Mouse (Mus musculus) kidney, postnatal 0 days (tissue): ENCODE measurements around the gene Tlcd2. TPM values are rescaled to one million over a fixed set of nuclear protein-coding genes. Genes with fewer than 3 reads are reported as not detected.
A peak's percentile ranks its signal among the peaks of the same experiment; 100 is the strongest.

Experiments used
- ATAC-seq: fragments of 200-750 bp; cut with Nextera tagmentation; replicated peaks from 2 replicates; pipeline ENCODE4 v1.8.0; 2017; ENCODE audit warnings: low read depth, moderate number of reproducible peaks, moderate TSS enrichment, moderate library complexity; ENCODE audit not compliant: low FRiP score
- DNase-seq: peaks from one replicate; pipeline ENCODE4 v3.0.0-alpha.2; 2016; ENCODE audit warnings: low spot score
- H3K27ac ChIP-seq: fragments of 300-500 bp; sonication (generic); 2 replicates; pipeline ENCODE4 v1.5.1; 2014; ENCODE audit warnings: mild to moderate bottlenecking
- H3K27me3 ChIP-seq: fragments of 300-500 bp; sonication (generic); 2 replicates; pipeline ENCODE4 v1.6.1; 2014; ENCODE audit warnings: low read length, mixed read lengths; ENCODE audit not compliant: insufficient read depth
- H3K36me3 ChIP-seq: fragments of 300-500 bp; sonication (generic); 2 replicates; pipeline ENCODE4 v1.6.1; 2014; ENCODE audit warnings: low read length, mixed read lengths; ENCODE audit not compliant: insufficient read depth
- H3K4me1 ChIP-seq: fragments of 300-500 bp; sonication (generic); replicated peaks from 2 replicates; pipeline ENCODE4 v1.6.1; 2014; ENCODE audit warnings: antibody characterized with exemption, low read length, mixed read lengths; ENCODE audit not compliant: insufficient read depth
- H3K4me2 ChIP-seq: fragments of 300-500 bp; sonication (generic); 2 replicates; pipeline ENCODE4 v1.6.1; 2014; ENCODE audit warnings: mild to moderate bottlenecking, low read length, moderate library complexity, mixed read lengths
- H3K4me3 ChIP-seq: fragments of 300-500 bp; sonication (generic); replicated peaks from 2 replicates; pipeline ENCODE4 v1.5.1; 2014; ENCODE audit warnings: low read depth, low read length
- H3K9ac ChIP-seq: fragments of 300-500 bp; sonication (generic); 2 replicates; pipeline ENCODE4 v1.6.1; 2014; ENCODE audit warnings: low read depth, low read length
- H3K9me3 ChIP-seq: fragments of 300-500 bp; sonication (generic); replicated peaks from 2 replicates; pipeline ENCODE4 v1.6.1; 2016; ENCODE audit warnings: low read length, inconsistent platforms, mixed read lengths
- CTCF ChIP-seq: IDR thresholded peaks from 2 replicates; pipeline ENCODE4 v1.5.1; 2016; ENCODE audit warnings: antibody characterized with exemption, low read depth, mild to moderate bottlenecking, moderate library complexity
- WGBS: fragments of 180-500 bp; shearing (Covaris S2); extraction: QIAGEN DNeasy Blood & Tissue Kit; methylation state at CpG from one replicate; pipeline ENCODE4 v1.1.7; 2014; 5-methylcytosine and 5-hydroxymethylcytosine counted together
- polyA plus RNA-seq: library from polyadenylated mRNA; unstranded; fragments of >200 nt; fragmentation: Nextera tagmentation; extraction: Ambion mirVana; gene quantifications from 2 replicates; pipeline ENCODE4 v1.2.1, GENCODE M21; 2015

The Tlcd2 gene
- polyA plus RNA-seq, 1 experiment from 2014 or later: 9.3 TPM

DNA sequence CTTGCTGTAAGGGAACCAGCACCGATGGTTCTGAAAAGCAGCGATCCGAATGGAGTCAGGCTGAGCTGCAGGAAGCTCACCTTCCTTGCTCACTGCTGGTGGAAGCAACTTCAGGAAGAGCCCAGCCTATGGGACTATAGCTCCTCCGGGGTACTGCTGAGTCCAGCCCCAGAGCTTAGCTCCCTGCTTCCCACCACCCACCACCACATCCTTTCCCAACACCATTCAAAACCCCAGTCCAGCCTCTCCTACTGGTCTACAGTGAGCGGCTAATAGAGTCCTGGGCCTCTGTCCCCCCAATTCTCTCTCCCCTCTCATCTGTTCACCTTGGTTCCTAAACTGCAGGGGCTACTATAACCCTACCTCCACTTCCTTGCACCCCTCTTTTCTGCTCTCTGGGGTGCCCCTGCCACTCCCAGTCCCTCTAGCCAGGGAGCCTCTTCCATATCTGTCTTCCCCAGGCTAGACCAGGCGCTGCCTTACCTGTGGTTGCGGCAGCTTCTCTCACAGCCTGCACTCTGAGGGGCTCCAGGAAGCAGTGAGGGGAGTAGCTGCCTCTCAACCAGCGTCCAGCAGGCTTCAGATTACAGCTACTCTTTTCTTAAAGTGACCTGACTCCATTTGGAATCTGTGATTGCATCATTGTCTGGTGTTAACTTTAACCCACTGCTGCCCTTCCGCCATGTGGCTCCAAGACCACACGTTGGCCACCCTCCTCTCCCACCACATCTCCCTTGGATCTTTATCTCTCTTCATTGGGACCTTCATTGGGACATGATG, 39.3 kb upstream of the Tlcd2 start, which contains the start of gene Serpinf1:
Gene Serpinf1 (minus strand): TSS at position 689 of the 780 bp plus-strand sequence.
- no peak within 1 kb of the TSS for H3K27ac ChIP-seq
- 0 out of 2 replicates have a peak, but pooled peaks cover 12% of the 10 kb centered on the region for H3K4me1 ChIP-seq
- TF ChIP-seq CTCF: no peak
- H3K4me2 ChIP-seq: peak within 1 kb of the TSS; percentile 51
- 19% methylated on average over 10 of the region's 10 CpGs for WGBS
- DNase-seq (peak; percentile 72), ATAC-seq (peak; percentile 50; the same call in 1 of the 2 replicates)
- peak within 1 kb of the TSS; percentile 30 for H3K4me3 ChIP-seq
- no peaks in the 10 kb centered on the region for H3K9me3 ChIP-seq
- no peaks in the 10 kb centered on the region for H3K27me3 ChIP-seq
- no peaks in the 10 kb centered on the region for H3K36me3 ChIP-seq
- peak within 1 kb of the TSS; percentile 36 for H3K9ac ChIP-seq

DNA sequence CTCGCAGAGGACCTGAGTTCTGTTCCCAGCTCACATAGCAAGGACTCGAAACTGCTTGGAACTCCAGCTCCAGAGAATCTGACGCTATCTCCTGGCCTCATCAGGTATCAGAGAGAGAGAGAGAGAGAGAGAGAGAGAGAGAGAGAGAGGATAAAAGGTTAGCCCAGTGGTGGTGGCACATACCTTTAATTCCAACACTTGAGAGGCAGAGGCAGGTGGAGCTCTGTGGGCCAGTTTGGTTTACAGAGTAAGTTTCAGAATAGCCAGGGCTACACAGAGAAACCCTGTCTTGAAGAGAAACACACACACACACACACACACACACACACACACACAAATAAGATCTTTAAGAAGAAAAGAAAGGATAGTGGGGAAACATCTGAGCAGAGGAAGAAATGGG, 38.4 kb upstream of the Tlcd2 start:
- Histone ChIP-seq H3K4me1 (0 out of 2 replicates have a peak, but pooled peaks cover 12% of the 10 kb centered on the region), H3K36me3 (no peaks in the 10 kb centered on the region), H3K4me2 (no peak overlapping the region), H3K9ac (no peak overlapping the region), H3K27ac (no peak overlapping the region), H3K27me3 (no peaks in the 10 kb centered on the region), H3K9me3 (no peaks in the 10 kb centered on the region), H3K4me3 (no peak overlapping the region)
- TF ChIP-seq CTCF: no peak
- ATAC-seq (no peak), DNase-seq (no peak)
- 90% methylated on average over 3 of the region's 3 CpGs for WGBS

DNA sequence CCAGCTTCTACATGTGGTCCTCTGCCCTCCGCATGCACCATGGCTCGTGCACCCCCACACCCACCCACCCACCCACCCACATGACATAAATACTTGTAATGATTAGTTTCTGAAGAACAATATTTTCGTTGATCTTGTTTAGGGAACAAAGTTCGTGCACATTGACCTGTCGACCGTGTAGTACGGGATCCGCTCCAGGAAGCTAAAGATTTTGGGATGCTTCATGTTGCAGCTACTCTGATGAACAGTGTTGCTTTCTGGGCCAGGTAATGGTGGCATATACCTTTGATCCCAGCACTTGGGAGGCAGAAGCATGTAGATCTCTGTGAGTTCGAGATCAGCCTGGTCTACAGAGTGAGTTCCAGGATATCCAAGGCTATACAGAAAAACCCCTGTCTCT, 37.5 kb upstream of the Tlcd2 start:
- Histone ChIP-seq H3K4me2 (no peak overlapping the region), H3K4me3 (no peak overlapping the region), H3K27me3 (no peaks in the 10 kb centered on the region), H3K36me3 (no peaks in the 10 kb centered on the region), H3K9ac (no peak overlapping the region), H3K9me3 (no peaks in the 10 kb centered on the region), H3K4me1 (0 out of 2 replicates have a peak, but pooled peaks cover 12% of the 10 kb centered on the region), H3K27ac (no peak overlapping the region)
- ATAC-seq (no peak), DNase-seq (no peak)
- TF ChIP-seq CTCF: no peak
- WGBS: 84% methylated on average over 9 of the region's 9 CpGs

DNA sequence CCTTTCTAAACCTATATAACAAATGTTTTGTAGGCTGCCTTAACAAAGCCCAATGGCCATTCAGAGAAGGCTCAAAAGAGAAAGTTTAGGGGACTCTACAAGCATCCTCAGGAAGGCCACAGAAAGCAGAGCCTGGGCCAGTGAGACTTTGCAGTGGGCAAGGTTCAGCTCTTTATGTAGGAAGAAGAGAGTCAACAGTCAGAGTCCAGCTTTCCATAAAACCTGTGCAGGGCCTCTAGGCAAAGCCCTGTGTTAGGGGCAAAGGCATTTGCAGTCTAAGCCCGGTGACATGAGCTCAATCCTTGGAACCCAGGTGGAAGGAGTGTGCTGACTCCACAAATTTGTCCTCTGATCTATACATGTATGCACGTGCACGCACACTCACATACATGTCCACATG, 37.1 kb upstream of the Tlcd2 start:
- WGBS: 92% methylated on average over 3 of the region's 3 CpGs
- H3K27ac ChIP-seq: no peak overlapping the region
- no peaks in the 10 kb centered on the region for H3K9me3 ChIP-seq
- no peak overlapping the region for H3K9ac ChIP-seq
- H3K4me3 ChIP-seq: no peak overlapping the region
- H3K4me2 ChIP-seq: no peak overlapping the region
- H3K36me3 ChIP-seq: no peaks in the 10 kb centered on the region
- 0 out of 2 replicates have a peak, but pooled peaks cover 12% of the 10 kb centered on the region for H3K4me1 ChIP-seq
- TF ChIP-seq CTCF: no peak
- DNase-seq (no peak), ATAC-seq (no peak)
- H3K27me3 ChIP-seq: no peaks in the 10 kb centered on the region

DNA sequence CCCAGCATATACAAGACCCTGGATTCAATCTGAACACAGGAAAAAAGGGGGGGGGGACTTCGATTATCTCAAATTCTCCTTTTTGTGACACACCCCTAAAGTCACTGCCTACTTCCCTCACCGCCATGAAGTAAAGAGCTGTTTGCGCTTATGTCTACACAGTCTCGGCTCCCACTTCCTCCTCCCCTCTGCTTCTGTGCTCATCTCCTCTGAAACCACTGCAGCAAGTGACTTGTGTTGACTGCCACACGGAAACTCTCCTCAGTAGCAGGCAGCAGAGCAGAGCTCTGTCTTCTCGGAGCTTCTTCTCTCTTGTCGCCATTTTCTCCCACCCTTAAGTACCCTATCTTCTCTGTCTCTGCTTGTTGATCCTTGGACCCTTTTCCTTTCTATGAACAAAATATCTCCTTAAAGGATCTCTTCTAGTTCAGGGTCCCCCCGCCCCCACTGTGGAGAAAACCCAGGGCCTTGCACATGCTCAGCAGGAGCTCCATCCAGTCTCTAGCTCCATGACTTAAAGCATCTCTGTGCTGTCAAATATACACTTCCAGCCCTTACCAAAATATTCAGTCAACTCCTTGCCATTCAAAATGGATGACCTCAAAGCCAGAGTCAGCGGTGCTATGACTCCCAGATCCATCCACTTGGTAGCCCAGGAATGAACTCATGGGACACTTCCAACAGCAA, 32.4 kb upstream of the Tlcd2 start:
- H3K4me3 ChIP-seq: no peak overlapping the region
- no peak overlapping the region for H3K27ac ChIP-seq
- 81% methylated on average over 9 of the region's 9 CpGs for WGBS
- no peak for TF ChIP-seq CTCF
- DNase-seq (no peak), ATAC-seq (no peak)
- H3K4me2 ChIP-seq: no peak overlapping the region
- no peaks in the 10 kb centered on the region for H3K4me1 ChIP-seq
- no peak overlapping the region for H3K9ac ChIP-seq
- no peaks in the 10 kb centered on the region for H3K36me3 ChIP-seq
- H3K27me3 ChIP-seq: no peaks in the 10 kb centered on the region
- H3K9me3 ChIP-seq: no peaks in the 10 kb centered on the region

DNA sequence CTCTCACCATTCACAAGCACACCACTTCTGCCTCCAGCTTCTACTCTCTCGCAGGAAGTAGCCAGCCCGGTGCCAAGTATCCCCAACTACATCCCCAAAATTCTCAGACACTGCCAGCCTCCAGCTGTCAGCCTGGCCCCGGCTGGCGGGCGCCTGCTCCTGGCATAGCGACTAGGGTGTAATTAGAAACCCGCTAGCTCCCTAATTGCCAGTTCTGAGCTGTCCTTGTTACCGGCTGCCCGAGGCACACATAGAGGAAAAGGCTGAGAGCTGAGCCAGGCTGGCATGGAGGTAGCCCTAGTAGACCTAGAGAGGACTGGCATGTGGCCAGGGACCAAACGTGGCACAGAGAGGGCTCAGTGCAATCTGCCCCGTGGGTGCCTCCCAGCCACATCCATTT, 30.2 kb upstream of the Tlcd2 start:
- Histone ChIP-seq H3K4me1 (no peaks in the 10 kb centered on the region), H3K27me3 (no peaks in the 10 kb centered on the region), H3K9me3 (no peaks in the 10 kb centered on the region), H3K9ac (no peak overlapping the region), H3K4me2 (no peak overlapping the region), H3K27ac (no peak overlapping the region), H3K4me3 (no peak overlapping the region), H3K36me3 (no peaks in the 10 kb centered on the region)
- no peak for DNase-seq
- no peak for ATAC-seq
- 66% methylated on average over 11 of the region's 11 CpGs for WGBS
- TF ChIP-seq CTCF: no peak
